Mouse (Mus musculus): ENCODE measurements around the gene Vps52.
"Not testable (repeated sequence)": the region's sequence is repeated elsewhere in the genome, so short reads cannot be mapped to it uniquely, and the experiment has no call there.

Gene Vps52

GRCm38 (mm10) chr17:33965846-33966550 is 10.4 kb downstream of the Vps52 start:
- no peak for DNase-seq (ENCODE audit: low read depth)

DNA sequence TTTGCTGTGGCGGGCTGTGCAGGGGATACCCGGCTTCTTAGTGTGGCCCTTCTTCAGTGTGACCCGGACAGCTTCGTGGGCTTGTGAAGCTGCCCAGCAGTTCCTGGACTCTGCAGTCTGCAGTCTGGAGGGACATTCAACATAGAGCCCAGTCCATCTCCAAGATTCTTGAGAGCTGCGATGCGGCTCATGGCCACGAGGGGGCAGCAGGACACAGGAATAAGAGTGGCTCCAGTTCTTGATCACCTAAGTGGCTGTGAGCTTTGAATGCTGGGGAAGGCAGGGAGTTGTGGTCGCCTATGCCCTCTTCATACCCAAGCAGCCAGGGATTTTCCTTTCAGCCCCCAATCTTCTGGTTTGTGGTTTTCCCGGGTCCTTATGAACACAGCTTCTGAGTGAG is 12.9 kb downstream of the Vps52 start:
- peak; percentile 93 for DNase-seq (ENCODE audit: low read depth)

- DNase-seq (ENCODE audit: low read depth), result peak; percentile 87
Observed at GRCm38 (mm10) chr17:33968927-33969326, 13.3 kb downstream of the Vps52 start.

DNA sequence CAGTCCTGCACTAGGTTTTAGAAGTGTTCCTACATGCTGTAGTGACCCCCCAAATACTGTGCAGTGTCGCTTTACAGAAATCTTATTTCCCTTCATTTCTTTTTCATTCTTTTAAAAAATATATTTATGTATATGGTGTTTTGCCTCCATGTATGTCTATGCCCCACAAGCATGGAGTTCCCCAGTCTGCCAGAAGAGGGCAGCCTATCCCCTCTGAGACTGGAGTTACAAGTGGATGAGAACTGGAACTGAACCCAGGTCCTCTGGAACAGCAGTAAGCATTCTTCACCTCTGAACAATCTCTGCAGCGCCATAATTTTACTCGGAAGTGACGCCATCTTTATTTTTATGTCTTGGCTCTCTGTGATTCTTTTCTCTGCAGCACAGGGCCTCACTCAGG is 13.8 kb downstream of the Vps52 start:
- no peak for DNase-seq (ENCODE audit: low read depth)

GRCm38 (mm10) chr17:33972691-33973090 is 17.1 kb downstream of the Vps52 start:
- DNase-seq (ENCODE audit: low read depth), result peak; percentile 67

GRCm38 (mm10) chr17:33973572-33973971 is 18.0 kb downstream of the Vps52 start:
- DNase-seq (ENCODE audit: low read depth), result no peak

- DNase-seq (ENCODE audit: low read depth), result no peak
Observed at GRCm38 (mm10) chr17:33977861-33978557, 22.4 kb downstream of the Vps52 start.

DNA sequence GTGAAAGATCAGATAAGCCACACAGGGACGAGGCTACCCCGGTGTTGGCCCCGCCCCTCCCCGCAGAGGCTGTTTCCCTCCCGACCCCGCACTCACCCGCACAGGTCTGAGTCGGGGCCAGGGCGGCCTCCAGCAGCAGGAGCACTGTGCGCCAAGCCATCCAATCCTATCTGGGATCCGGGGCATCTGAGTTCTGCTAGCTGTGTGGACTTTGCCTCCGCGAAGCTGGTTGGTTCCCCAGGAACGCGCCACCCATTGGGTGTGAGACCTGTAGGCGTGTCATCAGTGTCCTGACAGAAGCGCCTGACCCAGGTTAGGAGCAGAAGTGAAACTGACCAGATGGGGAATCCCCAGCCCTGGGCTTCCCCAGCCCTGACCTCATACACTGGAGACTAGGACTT is 23.0 kb downstream of the Vps52 start:
- peak; percentile 60 for DNase-seq (ENCODE audit: low read depth)

- no peak for DNase-seq (ENCODE audit: low read depth)
Observed at GRCm38 (mm10) chr17:33979512-33980050, 24.0 kb downstream of the Vps52 start.

GRCm38 (mm10) chr17:33980181-33981035 is 24.8 kb downstream of the Vps52 start:
- DNase-seq (ENCODE audit: low read depth), result no peak

DNA sequence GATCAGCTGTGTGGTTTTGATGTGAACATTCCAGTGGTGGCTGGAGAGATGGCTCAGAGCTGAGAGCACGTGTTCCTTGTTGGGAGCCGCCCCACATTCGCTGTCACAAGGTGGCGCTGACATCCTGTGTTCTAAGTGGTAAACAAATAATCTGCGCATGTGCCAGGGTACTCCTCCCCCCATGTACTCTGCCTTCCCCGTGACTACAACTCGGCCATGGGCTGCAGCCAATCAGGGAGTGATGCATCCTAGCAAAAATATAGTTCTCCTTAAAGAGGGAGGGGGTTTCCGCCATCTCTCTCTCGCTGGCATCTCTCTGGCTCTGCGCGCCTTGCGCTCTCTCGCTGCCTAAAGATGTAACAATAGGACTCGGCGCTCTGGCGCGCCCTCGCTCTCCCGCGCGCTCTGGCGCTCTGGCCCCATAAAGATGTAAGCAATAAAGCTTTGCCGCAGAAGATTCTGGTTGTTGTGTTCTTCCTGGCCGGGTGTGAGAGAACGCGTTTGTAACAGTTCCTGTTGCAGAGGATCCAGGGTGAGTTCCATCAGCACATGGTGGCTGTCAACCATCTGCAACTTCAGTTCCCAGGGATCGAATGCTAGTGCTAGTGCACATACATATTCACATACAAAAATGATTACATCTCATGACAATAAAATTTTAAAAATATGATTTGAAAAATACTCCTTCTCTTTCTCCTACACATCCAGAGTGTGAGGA is 25.7 kb downstream of the Vps52 start:
- DNase-seq (ENCODE audit: low read depth), result not testable (repeated sequence)

DNA sequence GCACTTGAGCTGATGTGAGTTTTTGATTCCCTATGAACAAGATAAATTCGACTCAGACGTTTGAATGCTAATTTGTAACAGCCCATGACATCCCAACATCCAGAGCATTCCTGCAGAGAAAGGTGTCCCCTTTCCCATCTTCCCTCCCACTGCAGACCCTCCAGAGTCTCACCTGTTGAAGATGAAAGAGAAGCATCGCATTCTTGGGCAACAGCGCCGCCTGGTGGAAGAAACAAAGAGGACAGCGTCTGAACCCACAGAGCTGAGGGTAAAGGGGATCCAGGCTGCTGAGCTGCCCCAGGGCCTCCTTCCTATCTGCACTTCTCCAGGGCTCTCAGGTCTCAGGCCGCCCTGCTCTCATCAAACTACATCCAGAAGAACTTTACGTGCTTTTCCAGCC is 26.5 kb downstream of the Vps52 start:
- DNase-seq (ENCODE audit: low read depth), result not testable (repeated sequence)

GRCm38 (mm10) chr17:33991788-33992664 is 36.4 kb downstream of the Vps52 start:
- DNase-seq (ENCODE audit: low read depth), result peak; percentile 91

- DNase-seq (ENCODE audit: low read depth), result no peak
Observed at GRCm38 (mm10) chr17:33994959-33995358, 39.3 kb downstream of the Vps52 start.

GRCm38 (mm10) chr17:33995651-33996050 is 40.0 kb downstream of the Vps52 start:
- DNase-seq (ENCODE audit: low read depth), result no peak

- DNase-seq (ENCODE audit: low read depth), result not testable (repeated sequence)
Observed at GRCm38 (mm10) chr17:33997025-33997424, 41.4 kb downstream of the Vps52 start.

GRCm38 (mm10) chr17:33998697-33999096 is 43.1 kb downstream of the Vps52 start:
- DNase-seq (ENCODE audit: low read depth), result not testable (repeated sequence)

- DNase-seq (ENCODE audit: low read depth), result no peak
Observed at GRCm38 (mm10) chr17:33999341-34000149, 43.9 kb downstream of the Vps52 start.

GRCm38 (mm10) chr17:34000150-34000537 is 44.5 kb downstream of the Vps52 start, which contains the start of gene H2-K1:
H2-K1 (minus strand) TSS chr17:34000347.
- DNase-seq (ENCODE audit: low read depth), result peak; percentile 92

- DNase-seq (ENCODE audit: low read depth), result not testable (repeated sequence)
Observed at GRCm38 (mm10) chr17:34000796-34001195, 45.2 kb downstream of the Vps52 start.
